ENCODE assay signal across 8 mouse cellular contexts in genomic region chr17:34033441-34033840, GRCm38 (mm10). TPM values are rescaled to one million over a fixed set of nuclear protein-coding genes. Genes with fewer than 3 reads are reported as not detected.
DNase-seq lines count a peak whose midpoint lies in the region; ATAC-seq and TF ChIP-seq lines count a peak whose summit lies in the region.

No protein-coding gene starts in this region.

- intact Hi-C loops in heart, postnatal 36 days (cut with DNase I): loop anchor here (5.0 kb wide), 1 partner anchor 84 kb away; the partner anchor contains the start of gene H2-DMa

- peak overlapping the region; percentile 98; the same call in 1 of the 2 replicates for H3K27ac ChIP-seq in heart, embryonic 10.5 days
- peak overlapping the region; percentile 94 for H3K27ac ChIP-seq in spleen, adult 2 months (ENCODE audit: insufficient read depth, low read length)
- H3K27ac ChIP-seq in hindbrain, embryonic 15.5 days (replicated peaks): no peak overlapping the region

- H3K9ac ChIP-seq in hindbrain, embryonic 15.5 days: 0 out of 2 replicates have a peak overlapping the region, but pooled peaks have one; percentile 94

- peaks cover 65% of the 10 kb centered on the region for H3K36me3 ChIP-seq in heart, embryonic 10.5 days
- peaks cover 45% of the 10 kb centered on the region for H3K36me3 ChIP-seq in spleen, adult 2 months (ENCODE audit: control insufficient read depth, insufficient read depth, low read length)
- H3K36me3 ChIP-seq in hindbrain, embryonic 15.5 days: peaks cover 44% of the 10 kb centered on the region
- peaks cover 13% of the 10 kb centered on the region for H3K36me3 ChIP-seq in myocyte (ENCODE audit: control insufficient read depth, insufficient read depth)

- TF ChIP-seq POLR2A in spleen, adult 2 months (IDR thresholded peaks at IDR 0.05; ENCODE audit: low read depth, low read length): no peak
- TF ChIP-seq POLR2A in myocyte (IDR thresholded peaks at IDR 0.05; ENCODE audit: insufficient read length, low read depth): no peak

- peaks cover 56% of the 10 kb centered on the region for H3K4me1 ChIP-seq in heart, embryonic 10.5 days
- H3K4me1 ChIP-seq in spleen, adult 2 months (ENCODE audit: control insufficient read depth, insufficient read depth, insufficient read length): peaks cover 10% of the 10 kb centered on the region; the same call in 1 of the 2 replicates
- H3K4me1 ChIP-seq in hindbrain, embryonic 15.5 days (replicated peaks): peaks cover 50% of the 10 kb centered on the region

- no peak for TF ChIP-seq CTCF in spleen, adult 2 months (IDR thresholded peaks at IDR 0.05; ENCODE audit: extremely low read depth, insufficient read depth, insufficient read length, insufficient replicate concordance)

- no peak for DNase-seq in heart, embryonic 10.5 days (ENCODE audit: low spot score)
- no peak for DNase-seq in heart, postnatal 36 days
- DNase-seq in spleen, adult 2 months (ENCODE audit: low read depth in 1 of 2, low spot score in 2 of 2): peak in 1 of 2 experiments; percentile 16
- DNase-seq in spleen, postnatal 4 days (ENCODE audit: low spot score in 2 of 2): no peak
- DNase-seq in layer of hippocampus, postnatal 36 days: no peak
- no peak for DNase-seq in B cell, adult 2 months

- H3K79me2 ChIP-seq in myocyte (ENCODE audit: control insufficient read depth, insufficient read depth): peaks cover 39% of the 10 kb centered on the region

- 93% methylated on average over 9 of the region's 9 CpGs for WGBS in heart, embryonic 10.5 days
- WGBS in spleen, adult 2 months: 78% methylated on average over 9 of the region's 9 CpGs
- WGBS in hindbrain, embryonic 15.5 days: 91% methylated on average over 9 of the region's 9 CpGs

- no peak for ATAC-seq in hindbrain, embryonic 15.5 days (ENCODE audit: low FRiP score, low read depth)

- H3K4me3 ChIP-seq in heart, embryonic 10.5 days: peak overlapping the region; percentile 80
- no peak overlapping the region for H3K4me3 ChIP-seq in spleen, adult 2 months (ENCODE audit: extremely low read depth, insufficient read depth, insufficient read length)
- no peak overlapping the region for H3K4me3 ChIP-seq in hindbrain, embryonic 15.5 days
- H3K4me3 ChIP-seq in myocyte: peak overlapping the region; percentile 99

- H3K27me3 ChIP-seq in heart, embryonic 10.5 days (ENCODE audit: insufficient read depth, poor library complexity, severe bottlenecking): peaks cover 16% of the 10 kb centered on the region
- no peaks in the 10 kb centered on the region for H3K27me3 ChIP-seq in spleen, adult 2 months (ENCODE audit: control insufficient read depth, insufficient read depth, low read length)
- H3K27me3 ChIP-seq in hindbrain, embryonic 15.5 days: 0 out of 2 replicates have a peak, but pooled peaks cover 6% of the 10 kb centered on the region
- H3K27me3 ChIP-seq in myocyte (ENCODE audit: control insufficient read depth, insufficient read depth, insufficient read length): no peaks in the 10 kb centered on the region

- H3ac ChIP-seq in myocyte (ENCODE audit: control insufficient read depth, insufficient read length): no peak overlapping the region

- H3K4me2 ChIP-seq in hindbrain, embryonic 15.5 days: peak overlapping the region; percentile 96; the same call in 1 of the 2 replicates
- H3K4me2 ChIP-seq in myocyte (ENCODE audit: low read depth): peak overlapping the region; percentile 88

- no peaks in the 10 kb centered on the region for H3K9me3 ChIP-seq in heart, embryonic 10.5 days
- H3K9me3 ChIP-seq in hindbrain, embryonic 15.5 days: no peaks in the 10 kb centered on the region

TF ChIP-seq in myocyte, 11 proteins besides CTCF, POLR2A, EP300 and RAD21:
- no peak for TF ChIP-seq TCF12 (IDR thresholded peaks at IDR 0.05; ENCODE audit: insufficient read depth, poor library complexity, severe bottlenecking)
- TF ChIP-seq MYOD1 (IDR thresholded peaks at IDR 0.05; ENCODE audit: control insufficient read depth in 1 of 3, insufficient read length in 2 of 3, low read depth in 2 of 3): no peak
- no peak for TF ChIP-seq MYOG (IDR thresholded peaks at IDR 0.05; ENCODE audit: control insufficient read depth in 1 of 3, insufficient read depth in 1 of 3, insufficient read length in 2 of 3, low read depth in 2 of 3)
- no peak for TF ChIP-seq USF1 (IDR thresholded peaks at IDR 0.05; ENCODE audit: low read depth)
- TF ChIP-seq REST (IDR thresholded peaks at IDR 0.05; ENCODE audit: insufficient read depth, insufficient read length): no peak
- TF ChIP-seq SRF (IDR thresholded peaks at IDR 0.05; ENCODE audit: control insufficient read depth, insufficient read length, low read depth): no peak
- no peak for TF ChIP-seq CEBPB (IDR thresholded peaks at IDR 0.05; ENCODE audit: insufficient read depth, poor library complexity, severe bottlenecking)
- no peak for TF ChIP-seq POLR2AphosphoS2 (IDR thresholded peaks at IDR 0.05; ENCODE audit: insufficient read length, low read depth)
- TF ChIP-seq E2F4 (IDR thresholded peaks at IDR 0.05; ENCODE audit: insufficient read depth): no peak
- no peak for TF ChIP-seq TCF3 (IDR thresholded peaks at IDR 0.05; ENCODE audit: insufficient read length, low read depth)
- TF ChIP-seq MAX (IDR thresholded peaks at IDR 0.05; ENCODE audit: low read depth): no peak

RNA-seq across cellular contexts. Expression of gene Rxrb, which starts 1.8 kb away (rescaled TPM):
- 31.4 and 40.6 TPM in 2 replicates for polyA plus RNA-seq in heart, embryonic 10.5 days (2016; fragmentation: Nextera tagmentation; extraction: Ambion mirVana)
- total RNA-seq in heart, postnatal 36 days (2021): 10 to 100 TPM; 39.8 to 41.8 TPM
- polyA plus RNA-seq in spleen, adult 2 months (2012; rRNA removed): 76.9 and 99.7 TPM in 2 replicates
- 57.8 and 61.1 TPM in 2 replicates for polyA plus RNA-seq in hindbrain, embryonic 15.5 days (2015; fragmentation: Nextera tagmentation; extraction: Ambion mirVana)
- polyA plus RNA-seq in myocyte (2012; fragmentation: generic; extraction: Trizol): 45.8 TPM
- total RNA-seq in layer of hippocampus, postnatal 36 days (2021): 10 to 100 TPM; 77.8 to 79.2 TPM

RNA-seq across cellular contexts. Expression of gene Slc39a7, which starts 2.0 kb away (rescaled TPM):
- polyA plus RNA-seq in heart, embryonic 10.5 days (2016; fragmentation: Nextera tagmentation; extraction: Ambion mirVana): 160 and 180 TPM in 2 replicates
- 10 to 100 TPM; 56.9 to 60.7 TPM for total RNA-seq in heart, postnatal 36 days (2021)
- 86.8 and 99.4 TPM in 2 replicates for polyA plus RNA-seq in spleen, adult 2 months (2012; rRNA removed)
- polyA plus RNA-seq in hindbrain, embryonic 15.5 days (2015; fragmentation: Nextera tagmentation; extraction: Ambion mirVana): 166 and 176 TPM in 2 replicates
- polyA plus RNA-seq in myocyte (2012; fragmentation: generic; extraction: Trizol): 207 TPM
- total RNA-seq in layer of hippocampus, postnatal 36 days (2021): 10 to 100 TPM; 88.5 to 92.6 TPM

RNA-seq across cellular contexts. Expression of gene H2-Ke6, which starts 5.6 kb away (rescaled TPM):
- polyA plus RNA-seq in heart, embryonic 10.5 days (2016; fragmentation: Nextera tagmentation; extraction: Ambion mirVana): 32.4 and 36.4 TPM in 2 replicates
- 100 to 1,000 TPM; 107 to 121 TPM for total RNA-seq in heart, postnatal 36 days (2021)
- polyA plus RNA-seq in spleen, adult 2 months (2012; rRNA removed): 122 and 202 TPM in 2 replicates
- 64.8 and 71.9 TPM in 2 replicates for polyA plus RNA-seq in hindbrain, embryonic 15.5 days (2015; fragmentation: Nextera tagmentation; extraction: Ambion mirVana)
- 51.1 TPM for polyA plus RNA-seq in myocyte (2012; fragmentation: generic; extraction: Trizol)
- total RNA-seq in layer of hippocampus, postnatal 36 days (2021): 10 to 100 TPM; 60.2 to 61.7 TPM

RNA-seq across cellular contexts. Expression of gene Col11a2, which starts 5.8 kb away (rescaled TPM):
- 0.38 and 1.0 TPM in 2 replicates for polyA plus RNA-seq in heart, embryonic 10.5 days (2016; fragmentation: Nextera tagmentation; extraction: Ambion mirVana)
- total RNA-seq in heart, postnatal 36 days (2021): 1 to 10 TPM in 1 of 2 experiments, under 1 TPM in 1; 0.98 to 1.9 TPM
- polyA plus RNA-seq in spleen, adult 2 months (2012; rRNA removed): 4.7 and 6.4 TPM in 2 replicates
- 4.5 and 5.4 TPM in 2 replicates for polyA plus RNA-seq in hindbrain, embryonic 15.5 days (2015; fragmentation: Nextera tagmentation; extraction: Ambion mirVana)
- polyA plus RNA-seq in myocyte (2012; fragmentation: generic; extraction: Trizol): 0.94 TPM
- total RNA-seq in layer of hippocampus, postnatal 36 days (2021): 10 to 100 TPM; 20.3 to 21.8 TPM

RNA-seq across cellular contexts. Expression of gene Ring1, which starts 9.0 kb away (rescaled TPM):
- 14.4 and 15.8 TPM in 2 replicates for polyA plus RNA-seq in heart, embryonic 10.5 days (2016; fragmentation: Nextera tagmentation; extraction: Ambion mirVana)
- total RNA-seq in heart, postnatal 36 days (2021): 10 to 100 TPM; 14.0 to 15.1 TPM
- polyA plus RNA-seq in spleen, adult 2 months (2012; rRNA removed): 52.0 and 61.3 TPM in 2 replicates
- 22.1 and 24.9 TPM in 2 replicates for polyA plus RNA-seq in hindbrain, embryonic 15.5 days (2015; fragmentation: Nextera tagmentation; extraction: Ambion mirVana)
- polyA plus RNA-seq in myocyte (2012; fragmentation: generic; extraction: Trizol): 42.9 TPM
- 10 to 100 TPM; 39.6 to 42.9 TPM for total RNA-seq in layer of hippocampus, postnatal 36 days (2021)

Comparison
In these comparisons a context has a peak if more than half of its experiments do, and no peak if none do; other contexts are left out.
1. H3K4me3 ChIP-seq: peak in heart, embryonic 10.5 days (single experiment) and myocyte (single experiment); none in spleen, adult 2 months (single experiment) and hindbrain, embryonic 15.5 days (single experiment).